Mouse (Mus musculus) liver, embryonic 14.5 days (tissue): ENCODE measurements around the gene Dmwd.

Source experiments
- CTCF ChIP-seq: IDR thresholded peaks from 2 replicates; pipeline ENCODE4 v1.5.1; 2016; ENCODE audit warnings: antibody characterized with exemption, low read depth, control low read depth
- EP300 ChIP-seq: IDR thresholded peaks from 2 replicates; pipeline ENCODE4 v1.6.1; 2016; ENCODE audit warnings: antibody characterized with exemption, low read depth

- no peak for TF ChIP-seq CTCF
- TF ChIP-seq EP300: no peak
These were observed 21.3 kb upstream of the Dmwd start for GRCm38 (mm10) chr7:19054777-19055076.
